Mouse (Mus musculus): ENCODE measurements around the gene Ficd. TPM values are rescaled to one million over a fixed set of nuclear protein-coding genes. Genes with fewer than 3 reads are reported as not detected.

Gene Ficd
- polyA plus RNA-seq, 1 experiment from 2014 or later: 5.4 TPM

- WGBS: 82% methylated on average over 7 of the region's 7 CpGs
- H3K27ac ChIP-seq (replicated peaks; ENCODE audit: low read depth, low read length): no peak overlapping the region
- no peak overlapping the region for H3K9ac ChIP-seq (ENCODE audit: low read depth, low read length)
- no peak overlapping the region for H3K4me3 ChIP-seq (ENCODE audit: low read depth, low read length)
- H3K9me3 ChIP-seq (ENCODE audit: control insufficient read depth, low read length): no peaks in the 10 kb centered on the region
- no peak for ATAC-seq (ENCODE audit: low read depth)
- no peaks in the 10 kb centered on the region for H3K27me3 ChIP-seq (replicated peaks; ENCODE audit: control insufficient read depth, insufficient read depth, low read length)
- no peaks in the 10 kb centered on the region; the same call in 1 of the 2 replicates for H3K4me1 ChIP-seq (ENCODE audit: control insufficient read depth, insufficient read depth, low read length)
- H3K4me2 ChIP-seq (ENCODE audit: low read depth, low read length): no peak overlapping the region
- peaks cover 66% of the 10 kb centered on the region for H3K36me3 ChIP-seq (ENCODE audit: control insufficient read depth, insufficient read depth, low read length)
- no peak for DNase-seq (ENCODE audit: low spot score)
Measured at GRCm38 (mm10) chr5:113764426-113764825, 28.8 kb downstream of the Ficd start.

GRCm38 (mm10) chr5:113765641-113766526 lies 30.3 kb downstream of the Ficd start:
- Histone ChIP-seq H3K27ac (replicated peaks; ENCODE audit: low read depth, low read length) (no peak overlapping the region), H3K4me3 (ENCODE audit: low read depth, low read length) (no peak overlapping the region), H3K27me3 (replicated peaks; ENCODE audit: control insufficient read depth, insufficient read depth, low read length) (no peaks in the 10 kb centered on the region), H3K9ac (ENCODE audit: low read depth, low read length) (no peak overlapping the region), H3K9me3 (ENCODE audit: control insufficient read depth, low read length) (no peaks in the 10 kb centered on the region), H3K4me1 (ENCODE audit: control insufficient read depth, insufficient read depth, low read length) (peaks cover 10% of the 10 kb centered on the region), H3K4me2 (ENCODE audit: low read depth, low read length) (no peak overlapping the region), H3K36me3 (ENCODE audit: control insufficient read depth, insufficient read depth, low read length) (peaks cover 52% of the 10 kb centered on the region)
- DNase-seq (ENCODE audit: low spot score) (no peak), ATAC-seq (ENCODE audit: low read depth) (no peak)
- WGBS: 91% methylated on average over 13 of the region's 13 CpGs

GRCm38 (mm10) chr5:113768806-113769205 lies 33.2 kb downstream of the Ficd start:
- DNase-seq (ENCODE audit: low spot score) (no peak), ATAC-seq (ENCODE audit: low read depth) (no peak)
- H3K4me3 ChIP-seq (ENCODE audit: low read depth, low read length): no peak overlapping the region
- H3K27me3 ChIP-seq (replicated peaks; ENCODE audit: control insufficient read depth, insufficient read depth, low read length): no peaks in the 10 kb centered on the region
- H3K36me3 ChIP-seq (ENCODE audit: control insufficient read depth, insufficient read depth, low read length): peaks cover 23% of the 10 kb centered on the region
- peaks cover 10% of the 10 kb centered on the region for H3K4me1 ChIP-seq (ENCODE audit: control insufficient read depth, insufficient read depth, low read length)
- H3K4me2 ChIP-seq (ENCODE audit: low read depth, low read length): no peak overlapping the region
- no peak overlapping the region for H3K9ac ChIP-seq (ENCODE audit: low read depth, low read length)
- H3K27ac ChIP-seq (replicated peaks; ENCODE audit: low read depth, low read length): no peak overlapping the region
- 90% methylated on average over 8 of the region's 8 CpGs for WGBS
- H3K9me3 ChIP-seq (ENCODE audit: control insufficient read depth, low read length): no peaks in the 10 kb centered on the region

- Histone ChIP-seq H3K4me1 (ENCODE audit: control insufficient read depth, insufficient read depth, low read length) (peaks cover 10% of the 10 kb centered on the region), H3K9me3 (ENCODE audit: control insufficient read depth, low read length) (no peaks in the 10 kb centered on the region), H3K4me3 (ENCODE audit: low read depth, low read length) (peak overlapping the region; percentile 99), H3K36me3 (ENCODE audit: control insufficient read depth, insufficient read depth, low read length) (peaks cover 38% of the 10 kb centered on the region), H3K27ac (replicated peaks; ENCODE audit: low read depth, low read length) (peak overlapping the region; percentile 99), H3K4me2 (ENCODE audit: low read depth, low read length) (peak overlapping the region; percentile 97), H3K27me3 (replicated peaks; ENCODE audit: control insufficient read depth, insufficient read depth, low read length) (no peaks in the 10 kb centered on the region), H3K9ac (ENCODE audit: low read depth, low read length) (peak overlapping the region; percentile 95)
- peak; percentile 96 for DNase-seq (ENCODE audit: low spot score)
- WGBS: under 1% methylated on average over 76 of the region's 97 CpGs
- peak; percentile 85 for ATAC-seq (ENCODE audit: low read depth)
Measured at GRCm38 (mm10) chr5:113771213-113772162, 35.9 kb downstream of the Ficd start.

- H3K4me2 ChIP-seq (ENCODE audit: low read depth, low read length): peak within 1 kb of the TSS; percentile 97
- WGBS: 0% methylated on average over 8 of the region's 49 CpGs
- no peaks in the 10 kb centered on the region for H3K9me3 ChIP-seq (ENCODE audit: control insufficient read depth, low read length)
- H3K27ac ChIP-seq (replicated peaks; ENCODE audit: low read depth, low read length): peak within 1 kb of the TSS; percentile 99
- no peaks in the 10 kb centered on the region for H3K27me3 ChIP-seq (replicated peaks; ENCODE audit: control insufficient read depth, insufficient read depth, low read length)
- H3K9ac ChIP-seq (ENCODE audit: low read depth, low read length): peak within 1 kb of the TSS; percentile 95
- peaks cover 42% of the 10 kb centered on the region for H3K36me3 ChIP-seq (ENCODE audit: control insufficient read depth, insufficient read depth, low read length)
- DNase-seq (ENCODE audit: low spot score): peak; percentile 97
- peak; percentile 88 for ATAC-seq (ENCODE audit: low read depth)
- peaks cover 10% of the 10 kb centered on the region for H3K4me1 ChIP-seq (ENCODE audit: control insufficient read depth, insufficient read depth, low read length)
- H3K4me3 ChIP-seq (ENCODE audit: low read depth, low read length): peak within 1 kb of the TSS; percentile 99
Measured at GRCm38 (mm10) chr5:113772450-113772895, 36.9 kb downstream of the Ficd start, which contains the start of the genes Sart3 and Iscu. Sart3 (minus strand) TSS chr5:113772510. Iscu (plus strand) TSS chr5:113772748.

GRCm38 (mm10) chr5:113772905-113773519 lies 37.4 kb downstream of the Ficd start:
- peaks cover 37% of the 10 kb centered on the region for H3K36me3 ChIP-seq (ENCODE audit: control insufficient read depth, insufficient read depth, low read length)
- WGBS: 5% methylated on average over 12 of the region's 38 CpGs
- H3K4me2 ChIP-seq (ENCODE audit: low read depth, low read length): peak overlapping the region; percentile 97
- H3K4me1 ChIP-seq (ENCODE audit: control insufficient read depth, insufficient read depth, low read length): peaks cover 10% of the 10 kb centered on the region
- peak; percentile 2; the same call in 1 of the 2 replicates for ATAC-seq (ENCODE audit: low read depth)
- no peaks in the 10 kb centered on the region for H3K9me3 ChIP-seq (ENCODE audit: control insufficient read depth, low read length)
- H3K27me3 ChIP-seq (replicated peaks; ENCODE audit: control insufficient read depth, insufficient read depth, low read length): no peaks in the 10 kb centered on the region
- H3K4me3 ChIP-seq (ENCODE audit: low read depth, low read length): peak overlapping the region; percentile 99
- H3K27ac ChIP-seq (replicated peaks; ENCODE audit: low read depth, low read length): no peak overlapping the region; the same call in 1 of the 2 replicates
- H3K9ac ChIP-seq (ENCODE audit: low read depth, low read length): peak overlapping the region; percentile 75
- no peak for DNase-seq (ENCODE audit: low spot score)

- Histone ChIP-seq H3K9ac (ENCODE audit: low read depth, low read length) (peak overlapping the region; percentile 75; the same call in 1 of the 2 replicates), H3K27ac (replicated peaks; ENCODE audit: low read depth, low read length) (no peak overlapping the region), H3K27me3 (replicated peaks; ENCODE audit: control insufficient read depth, insufficient read depth, low read length) (no peaks in the 10 kb centered on the region), H3K4me2 (ENCODE audit: low read depth, low read length) (peak overlapping the region; percentile 97), H3K36me3 (ENCODE audit: control insufficient read depth, insufficient read depth, low read length) (peaks cover 36% of the 10 kb centered on the region), H3K4me1 (ENCODE audit: control insufficient read depth, insufficient read depth, low read length) (peaks cover 10% of the 10 kb centered on the region), H3K4me3 (ENCODE audit: low read depth, low read length) (peak overlapping the region; percentile 99), H3K9me3 (ENCODE audit: control insufficient read depth, low read length) (no peaks in the 10 kb centered on the region)
- ATAC-seq (ENCODE audit: low read depth): no peak
- WGBS: under 1% methylated on average over 7 of the region's 7 CpGs
- peak; percentile 86 for DNase-seq (ENCODE audit: low spot score)
Measured at GRCm38 (mm10) chr5:113773664-113774063, 38.1 kb downstream of the Ficd start.

- 87% methylated on average over 10 of the region's 10 CpGs for WGBS
- Histone ChIP-seq H3K9me3 (ENCODE audit: control insufficient read depth, low read length) (no peaks in the 10 kb centered on the region), H3K27me3 (replicated peaks; ENCODE audit: control insufficient read depth, insufficient read depth, low read length) (no peaks in the 10 kb centered on the region), H3K4me2 (ENCODE audit: low read depth, low read length) (no peak overlapping the region), H3K36me3 (ENCODE audit: control insufficient read depth, insufficient read depth, low read length) (peaks cover 35% of the 10 kb centered on the region), H3K9ac (ENCODE audit: low read depth, low read length) (no peak overlapping the region), H3K27ac (replicated peaks; ENCODE audit: low read depth, low read length) (no peak overlapping the region), H3K4me3 (ENCODE audit: low read depth, low read length) (no peak overlapping the region), H3K4me1 (ENCODE audit: control insufficient read depth, insufficient read depth, low read length) (peaks cover under 1% of the 10 kb centered on the region)
- no peak for DNase-seq (ENCODE audit: low spot score)
- ATAC-seq (ENCODE audit: low read depth): no peak
Measured at GRCm38 (mm10) chr5:113775585-113775984, 40.0 kb downstream of the Ficd start.

Data from embryonic facial prominence, embryonic 14.5 days (tissue).